Mouse (Mus musculus): ENCODE measurements around the gene Ccdc92. TPM values are rescaled to one million over a fixed set of nuclear protein-coding genes. Genes with fewer than 3 reads are reported as not detected.

The Ccdc92 gene
- polyA plus RNA-seq, 1 experiment from 2014 or later: 28.0 TPM

DNA sequence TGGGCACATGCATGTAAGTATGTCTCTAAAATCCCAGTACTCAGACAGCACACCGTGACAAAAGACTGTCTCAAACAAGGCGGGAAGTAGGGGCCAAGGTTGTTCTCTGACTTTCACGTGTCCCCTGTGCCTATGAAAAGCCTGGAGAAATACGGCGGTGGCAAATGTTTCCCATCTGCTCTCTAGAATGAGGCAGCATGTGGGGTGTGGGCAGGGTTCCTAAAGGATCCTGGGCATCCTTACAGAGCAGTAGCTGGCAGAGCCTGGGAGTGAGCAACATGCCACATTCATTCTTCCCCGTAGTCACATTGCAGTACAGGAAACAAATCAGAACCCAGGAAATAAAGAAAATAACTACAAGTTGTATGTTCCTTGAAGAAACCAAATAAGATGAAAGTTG, 21.7 kb upstream of the Ccdc92 start:
- Histone ChIP-seq H3K27me3 (no peaks in the 10 kb centered on the region), H3K27ac (no peak overlapping the region)

DNA sequence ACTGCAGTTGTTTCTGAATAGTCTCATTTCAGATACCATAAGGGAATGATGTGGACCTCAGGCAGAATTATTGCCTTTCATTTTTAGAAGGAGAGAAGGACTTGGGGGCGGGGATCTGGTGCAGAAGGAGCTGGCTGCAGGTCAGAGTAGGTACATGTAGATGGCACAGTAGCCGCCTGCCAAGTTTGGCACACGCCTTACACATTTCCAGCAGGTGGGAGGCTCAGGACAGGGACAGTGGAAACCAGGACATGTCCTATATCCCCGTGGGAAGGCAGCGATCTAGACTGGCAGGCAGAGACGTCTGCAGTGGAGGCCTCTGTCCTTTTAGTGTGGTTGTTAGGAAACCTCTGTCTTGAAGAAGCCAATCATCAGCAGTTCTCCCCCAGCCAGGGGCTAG, 17.6 kb upstream of the Ccdc92 start:
- H3K4me3 ChIP-seq (replicated peaks): no peak overlapping the region
- ATAC-seq: no peak
- peaks cover 7% of the 10 kb centered on the region for H3K4me1 ChIP-seq (replicated peaks)
- no peak overlapping the region for H3K27ac ChIP-seq
- H3K9ac ChIP-seq (replicated peaks): no peak overlapping the region
- H3K27me3 ChIP-seq: no peaks in the 10 kb centered on the region
- no peaks in the 10 kb centered on the region for H3K9me3 ChIP-seq
- H3K36me3 ChIP-seq: peaks cover 46% of the 10 kb centered on the region
- no peak overlapping the region for H3K4me2 ChIP-seq (replicated peaks)
- 86% methylated on average over 6 of the region's 6 CpGs for WGBS

More for the DNA sequence above, 21.7 kb upstream of the Ccdc92 start:
- Histone ChIP-seq H3K4me3 (replicated peaks) (no peak overlapping the region), H3K36me3 (peaks cover 62% of the 10 kb centered on the region), H3K4me2 (replicated peaks) (no peak overlapping the region), H3K4me1 (replicated peaks) (no peaks in the 10 kb centered on the region; the same call in 1 of the 2 replicates), H3K9me3 (no peaks in the 10 kb centered on the region), H3K9ac (replicated peaks) (no peak overlapping the region)
- no peak for ATAC-seq
- 91% methylated on average over 6 of the region's 6 CpGs for WGBS

DNA sequence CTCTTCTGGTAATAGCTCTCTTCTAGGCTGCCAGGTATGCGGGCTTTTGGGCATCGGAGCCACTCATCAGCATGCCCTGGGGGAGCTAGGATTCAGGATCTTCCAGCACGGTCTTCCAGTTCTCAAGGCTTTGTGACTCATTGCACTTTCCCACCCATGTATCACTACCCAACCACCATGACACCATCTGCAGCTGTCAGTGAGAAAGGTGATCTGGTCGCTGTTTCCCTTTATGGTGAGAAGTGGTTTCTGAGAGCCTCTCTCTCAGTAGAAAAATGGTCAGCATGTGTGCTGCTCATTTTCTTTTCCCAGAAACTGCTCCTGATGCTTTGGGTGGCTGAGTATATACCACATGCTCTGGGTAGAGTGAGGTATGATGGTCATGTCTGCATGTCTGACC, 17.0 kb upstream of the Ccdc92 start:
- Histone ChIP-seq H3K36me3 (peaks cover 43% of the 10 kb centered on the region), H3K9ac (replicated peaks) (no peak overlapping the region), H3K9me3 (no peaks in the 10 kb centered on the region), H3K27me3 (no peaks in the 10 kb centered on the region), H3K4me1 (replicated peaks) (peaks cover 7% of the 10 kb centered on the region), H3K4me2 (replicated peaks) (no peak overlapping the region), H3K4me3 (replicated peaks) (no peak overlapping the region), H3K27ac (no peak overlapping the region)
- ATAC-seq: no peak
- WGBS: 91% methylated on average over 4 of the region's 4 CpGs

GRCm38 (mm10) chr5:124873890-124874601, 11.8 kb upstream of the Ccdc92 start:
- no peaks in the 10 kb centered on the region for H3K27me3 ChIP-seq
- peaks cover 34% of the 10 kb centered on the region for H3K4me1 ChIP-seq (replicated peaks)
- H3K9me3 ChIP-seq: no peaks in the 10 kb centered on the region
- peaks cover 37% of the 10 kb centered on the region for H3K36me3 ChIP-seq
- no peak overlapping the region for H3K4me3 ChIP-seq (replicated peaks)
- ATAC-seq: no peak
- H3K4me2 ChIP-seq (replicated peaks): no peak overlapping the region
- 88% methylated on average over 6 of the region's 6 CpGs for WGBS
- H3K9ac ChIP-seq (replicated peaks): no peak overlapping the region
- no peak overlapping the region for H3K27ac ChIP-seq

GRCm38 (mm10) chr5:124873096-124873495, 10.9 kb upstream of the Ccdc92 start:
- no peak overlapping the region for H3K4me2 ChIP-seq (replicated peaks)
- H3K36me3 ChIP-seq: peaks cover 33% of the 10 kb centered on the region
- no peak overlapping the region for H3K4me3 ChIP-seq (replicated peaks)
- no peak overlapping the region for H3K9ac ChIP-seq (replicated peaks)
- H3K4me1 ChIP-seq (replicated peaks): peaks cover 40% of the 10 kb centered on the region
- no peaks in the 10 kb centered on the region for H3K27me3 ChIP-seq
- WGBS: 86% methylated on average over 3 of the region's 3 CpGs
- H3K27ac ChIP-seq: no peak overlapping the region
- no peaks in the 10 kb centered on the region for H3K9me3 ChIP-seq
- no peak for ATAC-seq

DNA sequence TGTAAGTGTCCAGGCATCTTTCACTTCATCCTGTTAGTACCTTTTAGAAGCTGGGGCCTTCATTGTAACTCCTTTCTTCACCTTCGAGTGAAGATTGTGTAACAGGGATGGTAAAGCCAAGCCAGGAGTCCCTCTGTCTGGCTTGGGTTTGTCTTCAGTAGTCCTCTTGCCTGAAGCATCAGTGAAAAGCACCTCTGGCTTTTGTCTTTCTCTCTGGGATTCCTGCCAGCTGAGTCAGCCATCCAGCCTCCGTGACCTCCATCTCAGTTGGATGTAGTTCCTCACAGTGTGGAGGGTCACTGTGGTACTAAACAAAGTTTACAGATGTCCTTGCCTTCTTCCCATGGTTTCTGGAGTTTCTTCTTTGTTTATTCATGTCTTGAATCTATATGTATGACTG, 9.8 kb upstream of the Ccdc92 start:
- ATAC-seq: no peak
- Histone ChIP-seq H3K9ac (replicated peaks) (no peak overlapping the region), H3K36me3 (peaks cover 34% of the 10 kb centered on the region), H3K4me1 (replicated peaks) (peaks cover 47% of the 10 kb centered on the region), H3K27me3 (no peaks in the 10 kb centered on the region), H3K4me2 (replicated peaks) (no peak overlapping the region), H3K27ac (no peak overlapping the region), H3K4me3 (replicated peaks) (no peak overlapping the region), H3K9me3 (no peaks in the 10 kb centered on the region)
- WGBS: 73% methylated on average over 2 of the region's 2 CpGs

- WGBS: 47% methylated on average over 4 of the region's 4 CpGs
These were observed 6.8 kb upstream of the Ccdc92 start for GRCm38 (mm10) chr5:124868981-124869380.

DNA sequence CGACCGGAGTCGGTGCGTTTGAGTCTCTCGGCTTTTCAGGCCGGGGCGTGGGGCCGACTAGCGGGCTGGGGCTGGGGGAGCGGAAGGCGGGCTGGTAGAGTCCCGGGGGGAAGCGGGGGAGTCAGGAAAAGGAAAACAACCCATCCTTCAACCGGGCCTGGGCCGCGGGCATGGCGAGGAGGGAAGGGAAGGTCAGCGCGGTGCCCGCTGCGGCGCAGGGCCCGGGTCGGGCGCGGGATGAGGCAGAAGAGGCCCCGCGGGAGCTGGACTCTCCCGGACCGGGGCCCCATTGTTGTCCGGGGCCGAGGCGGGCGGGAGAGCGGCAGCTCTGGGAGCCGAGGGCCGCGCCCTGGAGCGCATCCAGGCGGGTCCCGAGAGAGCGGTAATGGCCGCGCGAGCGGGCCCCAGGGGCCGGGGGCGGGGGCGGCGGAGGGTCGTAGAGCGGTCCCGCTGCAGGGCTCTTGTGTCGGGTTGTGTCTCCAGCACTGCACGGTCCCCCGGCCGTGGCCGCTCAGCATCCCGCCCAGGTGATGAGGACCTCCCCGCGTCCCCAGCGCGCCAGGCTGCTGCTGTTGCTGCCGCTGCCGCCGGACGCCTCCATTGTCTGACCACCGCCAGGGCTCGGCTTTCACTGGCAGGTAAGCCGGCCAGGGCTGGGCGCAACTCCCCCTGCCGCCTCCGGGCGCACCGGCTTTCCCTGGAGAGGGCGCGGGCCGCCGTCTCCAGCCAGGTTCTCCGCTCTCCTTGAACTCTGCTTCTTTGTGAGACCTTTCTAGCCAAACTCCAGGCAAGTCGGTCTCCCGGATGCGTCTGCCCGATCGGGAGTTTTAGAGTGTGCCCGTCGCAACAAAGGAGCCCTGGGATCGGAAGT, 882 bp upstream of the Ccdc92 start:
- Histone ChIP-seq H3K27me3 (peaks cover 3% of the 10 kb centered on the region; the same call in 1 of the 2 replicates), H3K9me3 (no peaks in the 10 kb centered on the region), H3K4me3 (replicated peaks) (peak overlapping the region; percentile 98), H3K4me1 (replicated peaks) (peaks cover 61% of the 10 kb centered on the region), H3K27ac (peak overlapping the region; percentile 97), H3K9ac (replicated peaks) (peak overlapping the region; percentile 98), H3K36me3 (0 out of 2 replicates have a peak, but pooled peaks cover 7% of the 10 kb centered on the region), H3K4me2 (replicated peaks) (peak overlapping the region; percentile 71)
- no peak; the same call in 1 of the 2 replicates for ATAC-seq
- WGBS: under 1% methylated on average over 82 of the region's 88 CpGs

More at GRCm38 (mm10) chr5:124868981-124869380, 6.8 kb upstream of the Ccdc92 start:
- Histone ChIP-seq H3K27me3 (no peaks in the 10 kb centered on the region), H3K27ac (0 out of 2 replicates have a peak overlapping the region, but pooled peaks have one; percentile 22), H3K4me1 (replicated peaks) (peaks cover 69% of the 10 kb centered on the region), H3K36me3 (peaks cover 14% of the 10 kb centered on the region), H3K4me2 (replicated peaks) (no peak overlapping the region), H3K9ac (replicated peaks) (no peak overlapping the region), H3K4me3 (replicated peaks) (no peak overlapping the region), H3K9me3 (no peaks in the 10 kb centered on the region)
- 0 out of 2 replicates have a peak, but pooled peaks have one; percentile 40 for ATAC-seq

DNA sequence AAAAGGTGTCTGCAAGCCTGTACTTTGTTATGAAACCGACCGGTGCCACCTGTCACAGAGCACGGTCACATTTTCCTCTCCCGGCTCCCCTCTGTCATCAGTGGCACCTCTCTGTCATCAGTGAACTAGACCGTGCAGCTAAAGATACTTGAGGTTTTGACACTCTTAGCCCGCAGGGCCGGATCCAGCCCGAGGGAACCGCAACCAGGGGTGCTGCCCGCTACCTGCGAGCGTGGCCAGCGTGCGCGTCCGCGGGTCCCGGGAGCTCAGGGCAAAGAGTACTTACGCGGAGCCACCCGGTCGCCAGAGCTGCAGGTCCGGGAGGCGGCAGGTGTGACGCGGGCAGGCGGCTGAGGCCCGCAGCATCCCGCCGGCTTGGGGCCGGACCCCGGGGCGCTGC, 761 bp downstream of the Ccdc92 start:
- WGBS: under 1% methylated on average over 31 of the region's 33 CpGs
- Histone ChIP-seq H3K4me2 (replicated peaks) (peak overlapping the region; percentile 87), H3K9ac (replicated peaks) (peak overlapping the region; percentile 83), H3K36me3 (0 out of 2 replicates have a peak, but pooled peaks cover 3% of the 10 kb centered on the region), H3K4me1 (replicated peaks) (peaks cover 45% of the 10 kb centered on the region), H3K27ac (peak overlapping the region; percentile 97), H3K27me3 (peaks cover 3% of the 10 kb centered on the region; the same call in 1 of the 2 replicates), H3K9me3 (no peaks in the 10 kb centered on the region), H3K4me3 (replicated peaks) (peak overlapping the region; percentile 98)
- ATAC-seq: peak; percentile 8

GRCm38 (mm10) chr5:124860013-124860412, 2.2 kb downstream of the Ccdc92 start:
- Histone ChIP-seq H3K27me3 (peaks cover 3% of the 10 kb centered on the region; the same call in 1 of the 2 replicates), H3K9ac (replicated peaks) (no peak overlapping the region), H3K27ac (no peak overlapping the region), H3K9me3 (no peaks in the 10 kb centered on the region), H3K4me1 (replicated peaks) (peaks cover 35% of the 10 kb centered on the region), H3K4me2 (replicated peaks) (peak overlapping the region; percentile 87; the same call in 1 of the 2 replicates), H3K36me3 (no peaks in the 10 kb centered on the region), H3K4me3 (replicated peaks) (peak overlapping the region; percentile 98; the same call in 1 of the 2 replicates)
- 19% methylated on average over 5 of the region's 5 CpGs for WGBS
- no peak for ATAC-seq

DNA sequence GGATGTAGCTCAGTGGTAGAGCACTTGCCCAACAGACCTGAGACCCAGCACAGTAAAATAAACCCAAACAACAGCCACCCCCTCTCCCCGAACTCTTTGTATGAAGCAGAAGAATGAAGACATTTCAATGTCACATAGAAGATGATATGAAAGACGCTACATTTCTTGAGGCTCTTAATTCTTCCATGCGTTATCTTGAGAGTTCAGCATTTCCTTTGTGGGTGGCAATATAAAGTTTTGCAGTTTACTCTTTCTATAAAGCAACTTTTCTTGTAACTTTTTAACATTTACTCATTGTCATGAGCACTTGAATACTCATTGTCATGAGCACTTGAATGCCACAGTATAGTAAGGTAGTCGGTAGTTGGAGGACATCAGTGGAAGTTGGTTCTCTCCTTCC, 8.0 kb downstream of the Ccdc92 start:
- no peaks in the 10 kb centered on the region for H3K36me3 ChIP-seq
- ATAC-seq: no peak
- 93% methylated on average over 4 of the region's 4 CpGs for WGBS
- H3K4me3 ChIP-seq (replicated peaks): no peak overlapping the region
- H3K4me2 ChIP-seq (replicated peaks): no peak overlapping the region
- no peaks in the 10 kb centered on the region for H3K27me3 ChIP-seq
- H3K4me1 ChIP-seq (replicated peaks): peaks cover 6% of the 10 kb centered on the region; the same call in 1 of the 2 replicates
- H3K27ac ChIP-seq: no peak overlapping the region
- H3K9ac ChIP-seq (replicated peaks): no peak overlapping the region
- H3K9me3 ChIP-seq: no peaks in the 10 kb centered on the region

DNA sequence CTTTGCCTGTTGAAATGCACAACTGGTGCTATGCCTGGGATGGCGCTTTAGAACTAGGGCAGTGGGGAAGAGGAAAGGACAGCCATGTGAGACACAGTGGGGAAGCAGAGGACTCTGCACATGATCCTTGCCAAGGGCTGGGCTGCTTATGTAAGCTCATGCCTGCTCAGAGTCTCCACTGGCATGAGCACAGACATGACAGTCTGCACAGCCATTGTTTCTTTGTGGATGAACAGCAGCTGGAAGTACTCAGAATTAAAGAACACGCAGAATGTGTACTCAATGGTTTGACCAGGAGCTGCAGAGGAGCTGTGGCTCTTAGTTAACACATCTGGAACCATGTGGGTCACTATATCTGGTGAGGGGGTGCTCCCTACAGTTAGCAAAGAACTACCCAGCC, 9.1 kb downstream of the Ccdc92 start:
- 88% methylated on average over 2 of the region's 2 CpGs for WGBS
- Histone ChIP-seq H3K27me3 (no peaks in the 10 kb centered on the region), H3K27ac (no peak overlapping the region), H3K9ac (replicated peaks) (no peak overlapping the region), H3K4me1 (replicated peaks) (peaks cover 6% of the 10 kb centered on the region; the same call in 1 of the 2 replicates), H3K4me3 (replicated peaks) (no peak overlapping the region), H3K36me3 (no peaks in the 10 kb centered on the region), H3K4me2 (replicated peaks) (no peak overlapping the region), H3K9me3 (no peaks in the 10 kb centered on the region)
- no peak for ATAC-seq

Measured in midbrain, embryonic 13.5 days (tissue).